Mouse (Mus musculus): Measurements from ENCODE around the gene Aipl1.

Gene Aipl1

GRCm38 (mm10) chr11:72016518-72017252 lies 20.6 kb downstream of the Aipl1 start:
- WGBS, result 52% methylated on average over 13 of the region's 13 CpGs

GRCm38 (mm10) chr11:72014674-72015073 lies 22.6 kb downstream of the Aipl1 start:
- 72% methylated on average over 4 of the region's 4 CpGs for WGBS

- WGBS, result 68% methylated on average over 1 of the region's 1 CpGs
These were observed 25.4 kb downstream of the Aipl1 start for GRCm38 (mm10) chr11:72011955-72012354.

- WGBS, result 50% methylated on average over 9 of the region's 9 CpGs
These were observed 26.2 kb downstream of the Aipl1 start for GRCm38 (mm10) chr11:72010940-72011722.

- 45% methylated on average over 5 of the region's 5 CpGs for WGBS
These were observed 26.9 kb downstream of the Aipl1 start for GRCm38 (mm10) chr11:72010367-72010766.

- 88% methylated on average over 6 of the region's 6 CpGs for WGBS
These were observed 31.8 kb downstream of the Aipl1 start for GRCm38 (mm10) chr11:72005547-72005946.

- WGBS, result 56% methylated on average over 9 of the region's 9 CpGs
These were observed 34.1 kb downstream of the Aipl1 start for GRCm38 (mm10) chr11:72003171-72003570.

GRCm38 (mm10) chr11:72002138-72002853 lies 35.0 kb downstream of the Aipl1 start:
- 48% methylated on average over 13 of the region's 13 CpGs for WGBS

- WGBS, result 91% methylated on average over 6 of the region's 6 CpGs
These were observed 37.1 kb downstream of the Aipl1 start for GRCm38 (mm10) chr11:72000194-72000593.

GRCm38 (mm10) chr11:71996805-71997204 lies 40.5 kb downstream of the Aipl1 start:
- WGBS, result 35% methylated on average over 11 of the region's 11 CpGs

- 17% methylated on average over 9 of the region's 9 CpGs for WGBS
These were observed 41.3 kb downstream of the Aipl1 start for GRCm38 (mm10) chr11:71995968-71996511.

GRCm38 (mm10) chr11:71992438-71992837 lies 44.9 kb downstream of the Aipl1 start:
- WGBS, result 94% methylated on average over 12 of the region's 12 CpGs

GRCm38 (mm10) chr11:71991541-71991940 lies 45.8 kb downstream of the Aipl1 start:
- 39% methylated on average over 5 of the region's 5 CpGs for WGBS

GRCm38 (mm10) chr11:71989407-71989806 lies 47.9 kb downstream of the Aipl1 start:
- WGBS, result 85% methylated on average over 5 of the region's 5 CpGs

GRCm38 (mm10) chr11:71987159-71988150 lies 49.9 kb downstream of the Aipl1 start:
- WGBS, result 89% methylated on average over 14 of the region's 14 CpGs

GRCm38 (mm10) chr11:71985783-71986182 lies 51.5 kb downstream of the Aipl1 start:
- WGBS, result 86% methylated on average over 2 of the region's 2 CpGs

- 55% methylated on average over 4 of the region's 4 CpGs for whole genome bisulfite sequencing
These were observed 52.1 kb downstream of the Aipl1 start for GRCm38 (mm10) chr11:71985101-71985711.

GRCm38 (mm10) chr11:71984093-71984492 lies 53.2 kb downstream of the Aipl1 start:
- WGBS, result 91% methylated on average over 2 of the region's 2 CpGs
